Mouse (Mus musculus) megakaryocyte, embryonic 14.5 days (primary cell): Measurements from ENCODE around the gene Zbtb32. TPM values are rescaled to one million over a fixed set of nuclear protein-coding genes. Genes with fewer than 3 reads are reported as not detected.

Experiments used
- H3K27me3 ChIP-seq: replicated peaks from 2 replicates; pipeline ENCODE3; 2012; ENCODE audit warnings: inconsistent platforms
- H3K36me3 ChIP-seq: replicated peaks from 2 replicates; pipeline ENCODE3; 2012; ENCODE audit warnings: low read length, inconsistent platforms, mixed read lengths
- H3K4me1 ChIP-seq: 2 replicates; pipeline ENCODE4 v1.6.1; 2012; ENCODE audit warnings: inconsistent platforms
- H3K4me3 ChIP-seq: replicated peaks from 2 replicates; pipeline ENCODE3; 2012; ENCODE audit warnings: moderate library complexity, mild to moderate bottlenecking, inconsistent platforms
- H3K9me3 ChIP-seq: 2 replicates; pipeline ENCODE4 v1.6.1; 2012; ENCODE audit warnings: inconsistent platforms
- FLI1 ChIP-seq: IDR thresholded peaks from 2 replicates; pipeline ENCODE4 v1.6.1; 2012; ENCODE audit warnings: low read length, inconsistent platforms, mixed read lengths
- GATA1 ChIP-seq: IDR thresholded peaks from 3 replicates; pipeline ENCODE4 v1.6.1; 2012; ENCODE audit warnings: mixed read lengths, low read length, inconsistent platforms, borderline replicate concordance
- polyA plus RNA-seq: library from polyadenylated mRNA; stranded (reverse); fragments of >175 nt; gene quantifications from 2 replicates; pipeline ENCODE4 v1.2.3, GENCODE M21; 2012; ENCODE audit warnings: low replicate concordance; ENCODE audit not compliant: insufficient read depth

Zbtb32 gene
- polyA plus RNA-seq, 1 experiment = 0.10 TPM

DNA sequence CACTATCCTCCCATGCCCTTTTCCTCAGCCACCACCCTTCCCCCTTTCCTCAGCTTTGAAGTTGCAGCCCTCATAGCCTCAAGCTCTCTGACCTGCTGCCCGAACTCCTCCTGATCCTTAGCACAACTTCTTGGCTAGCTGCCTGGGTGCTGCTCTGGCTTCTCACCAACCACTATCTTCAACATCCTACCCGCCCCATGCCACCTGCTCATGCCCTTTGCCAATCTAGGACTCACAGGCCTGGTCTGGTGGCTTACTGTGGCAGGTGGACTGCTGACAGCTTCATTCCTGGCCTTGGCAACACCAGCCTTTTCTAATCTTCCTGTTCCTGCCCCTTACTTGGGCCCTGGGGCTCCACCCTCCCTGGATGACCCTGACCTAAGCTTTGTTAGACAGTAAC lies 25.7 kb downstream of the Zbtb32 start:
- Histone ChIP-seq H3K9me3 (no peaks in the 10 kb centered on the region), H3K27me3 (no peaks in the 10 kb centered on the region), H3K4me1 (peaks cover 11% of the 10 kb centered on the region; the same call in 1 of the 2 replicates), H3K4me3 (no peak overlapping the region), H3K36me3 (peaks cover 100% of the 10 kb centered on the region)
- TF ChIP-seq GATA1 = no peak
- no peak for TF ChIP-seq FLI1

DNA sequence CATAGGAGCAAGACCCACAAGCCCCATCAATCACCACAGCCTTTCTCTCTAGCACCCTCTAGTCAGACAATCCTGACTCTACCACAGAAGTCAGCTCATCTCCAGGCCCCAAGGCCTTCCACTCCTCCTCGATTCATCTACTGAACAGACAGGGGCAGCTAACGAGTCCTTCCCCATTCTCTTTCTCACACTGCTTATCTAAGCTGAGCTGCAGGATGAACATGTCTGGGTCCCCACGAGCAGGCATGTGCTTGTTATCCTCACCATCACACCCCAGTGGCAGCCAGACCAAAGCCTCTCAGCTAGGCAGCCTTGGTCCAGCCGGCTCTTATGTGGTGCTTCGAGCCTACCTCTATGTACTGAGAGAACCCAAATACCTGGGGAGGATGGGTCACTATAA lies 26.3 kb downstream of the Zbtb32 start:
- H3K27me3 ChIP-seq = no peaks in the 10 kb centered on the region
- no peak overlapping the region for H3K4me3 ChIP-seq
- H3K9me3 ChIP-seq = no peaks in the 10 kb centered on the region
- peaks cover 11% of the 10 kb centered on the region; the same call in 1 of the 2 replicates for H3K4me1 ChIP-seq
- no peak for TF ChIP-seq FLI1
- TF ChIP-seq GATA1 = no peak
- H3K36me3 ChIP-seq = peaks cover 99% of the 10 kb centered on the region

DNA sequence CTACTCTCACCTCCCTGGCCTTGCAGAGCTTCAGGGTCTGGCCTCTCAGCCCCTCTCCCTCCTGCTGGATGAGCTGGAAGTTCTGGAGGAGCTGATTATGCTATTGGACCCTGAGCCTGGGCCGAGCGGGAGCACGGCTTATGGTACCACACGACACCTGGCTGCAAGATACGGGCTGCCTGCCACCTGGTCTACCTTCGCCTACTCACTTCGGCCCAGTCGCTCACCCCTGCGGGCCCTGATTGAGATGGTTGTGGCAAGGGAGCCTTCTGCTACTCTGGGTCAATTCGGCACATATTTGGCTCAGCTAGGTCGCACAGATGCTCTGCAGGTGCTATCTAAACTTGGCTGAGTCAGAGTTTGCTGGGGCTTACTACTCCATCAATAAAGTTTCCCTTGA lies 31.2 kb downstream of the Zbtb32 start:
- H3K27me3 ChIP-seq = no peaks in the 10 kb centered on the region
- no peak overlapping the region for H3K4me3 ChIP-seq
- TF ChIP-seq GATA1 (no peak), FLI1 (no peak)
- peaks cover 40% of the 10 kb centered on the region for H3K4me1 ChIP-seq
- H3K36me3 ChIP-seq = peaks cover 87% of the 10 kb centered on the region
- no peaks in the 10 kb centered on the region for H3K9me3 ChIP-seq

DNA sequence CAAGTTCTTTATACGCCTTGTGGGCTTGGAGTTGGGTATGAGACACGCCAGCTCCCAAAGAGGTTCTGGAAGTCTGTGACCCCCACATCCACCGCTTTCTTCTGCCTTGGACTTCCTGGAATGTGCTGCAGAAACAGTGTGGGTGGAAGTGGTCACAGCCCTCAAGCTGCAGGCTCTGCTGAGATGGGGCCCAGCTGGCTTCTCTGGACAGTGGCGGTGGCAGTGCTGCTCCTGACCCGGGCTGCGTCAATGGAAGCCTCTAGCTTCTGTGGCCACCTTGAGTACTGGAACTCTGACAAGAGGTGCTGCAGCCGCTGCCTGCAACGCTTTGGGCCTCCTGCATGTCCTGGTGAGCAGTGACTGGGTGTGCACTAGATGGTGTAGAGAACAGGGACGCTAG lies 32.7 kb downstream of the Zbtb32 start:
- Histone ChIP-seq H3K27me3 (no peaks in the 10 kb centered on the region), H3K4me3 (peak overlapping the region; percentile 10), H3K36me3 (peaks cover 78% of the 10 kb centered on the region), H3K9me3 (no peaks in the 10 kb centered on the region), H3K4me1 (peaks cover 45% of the 10 kb centered on the region)
- TF ChIP-seq FLI1 (no peak), GATA1 (no peak)

DNA sequence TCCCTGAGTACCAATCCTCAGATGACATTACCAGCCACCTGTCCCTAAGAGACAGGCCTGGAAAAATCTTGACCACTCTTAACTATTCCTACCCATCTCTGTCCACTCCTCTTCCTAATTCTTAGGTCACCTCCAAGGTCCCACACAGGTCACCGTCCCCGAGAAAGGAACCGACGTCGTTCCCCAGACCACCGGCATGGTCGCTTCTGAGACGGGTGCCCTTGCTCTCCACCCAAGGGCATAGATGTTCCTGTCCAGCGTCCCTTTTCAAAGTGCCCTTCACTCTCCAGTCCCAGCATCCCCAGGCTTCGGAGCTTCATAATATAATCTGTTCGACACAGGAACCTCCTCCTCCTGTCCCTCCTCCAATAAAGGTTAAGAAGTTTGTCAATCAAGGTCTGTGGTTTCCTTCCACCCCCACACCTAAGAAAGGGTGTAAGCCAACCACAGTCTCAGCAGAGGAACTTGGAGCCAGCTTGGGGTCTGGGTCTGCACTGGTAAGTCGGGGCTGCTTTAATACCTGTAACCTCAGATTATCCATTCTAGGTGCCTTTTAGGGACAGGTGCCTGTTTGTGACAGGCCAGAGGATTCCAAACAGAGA lies 33.6 kb downstream of the Zbtb32 start, which contains the start of gene Igflr1:
Igflr1 (plus strand) TSS at position 458 of the 602 bp plus-strand sequence.
- H3K4me1 ChIP-seq = peaks cover 54% of the 10 kb centered on the region
- no peak for TF ChIP-seq FLI1
- TF ChIP-seq GATA1 = no peak
- peak within 1 kb of the TSS; percentile 99 for H3K4me3 ChIP-seq
- peaks cover 73% of the 10 kb centered on the region for H3K36me3 ChIP-seq
- no peaks in the 10 kb centered on the region for H3K27me3 ChIP-seq
- H3K9me3 ChIP-seq = no peaks in the 10 kb centered on the region

DNA sequence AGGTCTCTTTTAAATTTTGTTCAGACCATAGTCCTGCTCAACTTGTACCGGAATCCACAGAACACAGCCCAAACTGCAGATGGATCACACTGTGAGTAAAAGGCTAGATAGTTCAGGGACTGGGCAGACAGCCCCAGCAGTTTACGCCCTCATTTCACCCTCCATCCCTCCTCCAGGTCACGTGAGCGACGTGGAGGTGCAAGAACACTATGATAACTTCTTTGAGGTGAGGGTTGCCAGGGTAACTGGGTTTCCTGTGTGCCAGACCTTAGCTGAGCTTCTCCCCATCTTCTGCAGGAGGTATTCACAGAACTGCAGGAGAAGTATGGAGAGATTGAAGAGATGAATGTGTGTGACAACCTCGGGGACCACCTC lies 34.8 kb downstream of the Zbtb32 start:
- peak overlapping the region; percentile 99 for H3K4me3 ChIP-seq
- H3K36me3 ChIP-seq = peaks cover 62% of the 10 kb centered on the region
- H3K9me3 ChIP-seq = no peaks in the 10 kb centered on the region
- peaks cover 59% of the 10 kb centered on the region for H3K4me1 ChIP-seq
- TF ChIP-seq FLI1 (no peak), GATA1 (no peak)
- H3K27me3 ChIP-seq = no peaks in the 10 kb centered on the region

DNA sequence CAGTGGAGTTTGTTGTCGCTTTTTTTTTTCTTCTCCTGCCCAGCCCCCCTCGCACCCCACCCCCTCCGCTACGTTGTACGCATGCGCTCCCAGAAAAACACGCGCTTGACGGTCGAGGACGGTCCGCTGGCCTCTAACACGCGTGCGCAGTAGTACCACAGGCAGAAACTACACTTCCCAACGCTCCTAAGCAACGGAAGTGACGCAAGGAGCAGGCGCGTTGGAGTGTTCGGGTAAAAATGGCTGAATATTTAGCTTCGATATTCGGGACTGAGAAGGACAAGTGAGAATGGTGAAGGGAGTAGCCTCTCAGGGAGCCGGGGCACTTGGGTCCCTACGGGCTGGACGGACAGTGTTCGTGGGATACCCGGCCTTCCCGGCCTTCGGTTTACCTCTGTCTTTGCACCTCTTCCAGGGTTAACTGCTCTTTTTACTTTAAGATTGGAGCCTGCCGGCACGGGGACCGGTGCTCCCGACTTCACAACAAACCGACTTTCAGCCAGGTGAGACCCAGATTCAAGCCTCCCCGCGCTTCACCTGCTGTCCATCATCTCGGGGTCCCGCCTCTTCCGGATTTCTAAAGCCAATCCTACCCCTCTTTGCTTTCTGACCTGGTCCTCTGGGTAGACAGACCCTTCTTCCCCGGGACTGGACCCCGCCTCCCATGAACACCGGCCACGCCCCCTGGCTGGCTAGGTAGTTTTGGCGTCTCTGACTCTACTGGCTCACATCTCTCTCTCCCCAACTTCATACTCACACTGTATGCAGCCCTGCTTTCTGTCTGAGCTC lies 35.4 kb downstream of the Zbtb32 start, which contains the start of the genes U2af1l4, Gm49396 and Psenen:
U2af1l4 (plus strand) TSS at position 185 of the 789 bp plus-strand sequence.
Gm49396 (plus strand) TSS at position 228 of the 789 bp plus-strand sequence.
Psenen (minus strand) TSS at position 511 of the 789 bp plus-strand sequence.
- TF ChIP-seq FLI1 (no peak), GATA1 (no peak)
- Histone ChIP-seq H3K36me3 (peaks cover 56% of the 10 kb centered on the region), H3K27me3 (no peaks in the 10 kb centered on the region), H3K4me3 (peak within 1 kb of the TSS; percentile 99), H3K9me3 (no peaks in the 10 kb centered on the region), H3K4me1 (peaks cover 64% of the 10 kb centered on the region)

DNA sequence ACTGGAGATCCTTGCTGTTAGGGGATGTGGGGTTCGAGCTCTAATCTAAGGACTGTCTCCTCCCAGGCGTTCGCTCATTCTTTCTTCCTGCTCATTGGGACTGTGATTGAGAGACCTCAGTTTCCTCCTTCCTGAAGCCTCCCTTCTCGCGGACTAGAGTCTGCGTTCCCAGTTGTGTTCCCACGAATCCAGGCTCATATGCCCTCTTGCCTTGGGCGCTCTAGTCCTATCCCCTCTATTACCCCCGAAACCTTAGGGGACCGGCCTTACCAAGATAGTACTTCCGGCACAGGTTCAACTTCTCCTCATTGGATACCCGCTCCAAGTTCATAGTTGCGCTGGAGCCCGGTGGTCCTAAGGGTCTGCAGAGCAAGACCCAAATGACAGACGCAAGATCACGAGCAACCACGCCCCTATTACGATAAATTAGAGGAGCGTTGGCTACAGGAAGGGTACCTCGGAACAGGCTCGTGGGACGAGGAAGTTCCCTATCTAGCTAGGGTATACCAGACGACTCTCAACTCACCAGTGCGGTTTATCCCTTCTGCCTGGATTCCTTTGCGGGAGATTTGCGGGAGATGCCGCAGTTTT lies 36.1 kb downstream of the Zbtb32 start:
- no peaks in the 10 kb centered on the region for H3K9me3 ChIP-seq
- H3K27me3 ChIP-seq = no peaks in the 10 kb centered on the region
- H3K4me3 ChIP-seq = peak overlapping the region; percentile 99
- peaks cover 56% of the 10 kb centered on the region for H3K36me3 ChIP-seq
- peaks cover 70% of the 10 kb centered on the region for H3K4me1 ChIP-seq
- TF ChIP-seq FLI1 (no peak), GATA1 (no peak)

DNA sequence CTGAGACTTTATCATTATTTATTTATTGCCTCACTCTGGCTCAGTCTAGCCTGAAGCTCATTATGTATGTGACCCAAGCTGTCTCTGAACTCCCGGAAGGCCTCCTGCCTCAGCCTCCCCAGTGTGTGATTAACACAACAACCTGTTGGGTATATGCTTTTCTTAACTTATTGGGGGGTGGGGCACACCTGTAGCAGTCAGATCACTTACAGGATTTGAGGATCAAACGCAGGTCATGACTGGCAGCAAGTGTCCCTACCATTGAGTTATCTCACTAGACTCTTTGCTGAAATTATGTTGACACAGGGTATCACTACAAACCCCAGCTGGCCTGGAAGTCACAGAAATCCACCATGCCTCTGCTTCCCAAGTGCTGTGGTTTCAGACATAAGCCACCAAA lies 38.4 kb downstream of the Zbtb32 start:
- H3K36me3 ChIP-seq = peaks cover 56% of the 10 kb centered on the region
- no peaks in the 10 kb centered on the region for H3K27me3 ChIP-seq
- TF ChIP-seq GATA1 (no peak), FLI1 (no peak)
- peak overlapping the region; percentile 96 for H3K4me3 ChIP-seq
- no peaks in the 10 kb centered on the region for H3K9me3 ChIP-seq
- H3K4me1 ChIP-seq = peaks cover 74% of the 10 kb centered on the region
